Mouse (Mus musculus) E14TG2a.4 (cell line): ENCODE results near the gene Mki67.

Source experiments
- CTCF ChIP-seq: conservative IDR thresholded peaks from 2 replicates; pipeline ENCODE4 v1.5.1; 2014; ENCODE audit warnings: low read length
- POU5F1 ChIP-seq: IDR thresholded peaks from 2 replicates; pipeline ENCODE4 v1.6.1; 2014; ENCODE audit warnings: low read length, borderline replicate concordance

DNA sequence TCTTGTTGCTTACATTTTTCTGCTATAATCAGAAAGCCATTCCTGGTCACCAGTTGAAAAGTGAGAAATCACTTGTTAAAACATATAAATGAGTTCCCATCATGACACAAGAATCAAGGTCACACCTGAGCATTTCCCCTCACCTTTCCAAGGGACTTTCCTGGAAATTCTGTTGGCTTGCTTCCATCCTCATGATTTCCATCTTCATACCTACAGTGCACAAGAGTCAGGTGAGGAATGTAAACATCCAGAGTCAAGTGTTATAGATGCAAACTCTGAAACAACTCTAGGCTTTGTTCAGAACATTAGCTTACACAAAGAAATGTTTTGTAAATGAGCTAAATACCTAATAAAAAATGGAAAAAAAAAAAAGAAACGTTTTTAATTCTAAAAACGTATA, 5.5 kb downstream of the Mki67 start:
- TF ChIP-seq CTCF (no peak), POU5F1 (no peak)
